Mouse (Mus musculus): ENCODE data around the gene Pnmt. TPM values are rescaled to one million over a fixed set of nuclear protein-coding genes. Genes with fewer than 3 reads are reported as not detected.

The Pnmt gene
- 0.08 TPM in 1 of 2 replicates, not detected in the other for polyA plus RNA-seq (2012; rRNA removed)

GRCm38 (mm10) chr11:98385638-98386585, at the start of gene Pnmt:
Pnmt (plus strand) TSS chr11:98386450.

DNA sequence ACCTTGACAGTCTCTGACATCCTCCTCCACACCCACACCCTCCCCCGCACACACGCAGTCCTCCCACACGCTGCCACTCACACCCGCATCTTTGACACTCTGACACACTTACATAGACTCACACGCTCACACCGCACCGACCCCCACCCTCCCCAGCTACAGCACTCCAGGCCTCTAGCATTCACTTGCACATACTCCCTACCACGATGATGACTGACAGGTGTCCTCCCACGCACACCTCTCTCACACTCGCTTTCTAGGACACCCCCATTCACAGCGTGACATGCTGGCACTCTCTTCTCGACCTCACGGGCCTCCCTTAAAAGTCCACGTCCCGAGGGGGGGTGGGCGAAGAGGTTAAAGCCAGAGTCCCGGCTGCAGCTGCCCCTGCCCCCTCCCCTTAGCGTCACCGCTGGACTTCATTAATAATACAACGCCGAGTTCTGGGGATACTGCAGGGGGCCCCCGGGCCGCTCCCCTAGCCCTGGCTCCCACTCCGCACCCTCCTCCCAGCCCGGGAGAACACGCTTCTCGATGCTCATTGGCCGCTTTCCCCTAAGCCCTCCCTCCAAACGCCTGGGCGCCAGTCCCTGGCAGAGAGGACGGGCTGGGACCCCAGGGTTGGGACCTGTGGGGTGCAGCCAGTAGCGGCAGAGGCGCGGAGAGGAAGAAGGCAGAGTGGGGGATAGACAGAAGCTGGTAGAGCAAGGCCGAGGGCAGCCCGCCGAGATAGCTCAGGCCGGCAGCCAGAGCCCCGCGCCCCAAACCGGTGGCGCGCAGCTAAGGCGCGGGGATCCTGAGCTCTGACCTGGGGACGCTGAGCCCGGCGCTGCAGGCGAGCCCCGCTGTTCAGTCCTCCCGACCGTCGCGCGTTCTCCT, 37.9 kb upstream of the Pnmt start, which contains the start of gene Ppp1r1b:
Gene Ppp1r1b, plus strand, starts transcription at position 322 of the 879 bp plus-strand sequence.

GRCm38 (mm10) chr11:98358161-98359083, 27.8 kb upstream of the Pnmt start, which contains the start of gene Stard3:
Stard3 (plus strand) TSS chr11:98358368.

DNA sequence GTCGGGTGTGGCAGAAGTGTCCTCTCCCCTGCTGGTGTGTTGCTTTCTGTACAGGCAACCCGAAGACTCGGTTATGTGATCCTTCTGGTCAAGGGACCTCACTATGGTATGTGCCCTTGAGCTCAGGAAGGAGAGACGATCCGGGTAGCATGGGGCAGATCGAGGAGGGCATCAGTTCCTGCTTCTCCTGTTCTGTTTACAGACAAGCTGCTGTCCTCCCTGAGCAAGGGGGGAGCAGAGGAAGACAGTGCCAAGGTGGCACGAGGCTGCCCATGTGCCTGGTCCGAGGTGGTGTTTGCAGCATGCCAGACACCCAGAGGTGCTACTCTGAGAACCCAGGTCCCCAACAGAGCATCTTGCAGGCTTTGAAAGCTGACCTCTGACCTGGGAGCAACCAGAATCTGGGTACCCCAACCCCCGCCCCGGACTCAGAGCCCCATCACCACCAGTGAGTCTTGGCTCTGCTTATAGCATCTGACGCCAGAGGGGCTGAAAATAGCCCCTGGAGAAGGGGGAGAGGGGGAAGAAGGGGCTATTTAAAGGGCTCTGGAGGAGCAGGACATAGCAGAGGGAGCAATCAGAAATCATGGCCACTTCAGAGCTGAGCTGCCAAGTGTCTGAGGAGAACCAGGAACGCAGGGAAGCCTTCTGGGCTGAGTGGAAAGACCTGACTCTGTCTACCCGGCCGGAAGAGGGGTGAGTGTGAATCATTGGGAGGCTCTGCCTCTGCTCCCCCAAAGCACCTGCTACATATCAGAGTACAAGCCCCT, 2.8 kb upstream of the Pnmt start, which contains the start of gene Tcap:
Gene Tcap, plus strand, starts transcription at position 551 of the 770 bp plus-strand sequence.

DNA sequence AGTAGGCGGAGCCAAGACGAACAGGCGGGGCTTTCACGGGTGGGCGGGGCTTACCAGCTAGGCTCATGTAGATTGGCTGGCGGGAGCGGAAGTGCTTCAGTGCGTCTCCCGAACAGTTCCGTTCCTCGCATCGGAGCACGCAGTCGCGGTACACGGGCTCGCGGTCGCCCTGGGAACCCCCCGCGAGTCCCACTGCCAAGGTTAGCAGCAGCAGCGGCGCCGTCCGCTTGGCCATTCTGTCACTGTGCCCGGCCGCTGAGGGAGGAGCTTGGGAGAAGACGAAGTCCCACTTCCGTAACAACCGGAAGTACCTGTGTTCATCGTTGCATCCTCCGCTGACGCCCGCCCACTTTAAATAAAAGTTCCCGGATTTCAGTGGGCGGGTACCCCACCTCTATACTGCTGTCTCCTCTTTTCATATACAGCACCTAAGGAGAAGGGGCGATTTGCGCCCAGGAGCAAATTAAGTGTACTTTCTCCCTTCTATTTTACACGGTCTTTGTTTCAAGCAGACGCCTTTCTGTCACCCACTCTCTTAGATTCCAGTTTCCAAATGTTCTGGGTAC, 14.0 kb downstream of the Pnmt start, which contains the start of gene Pgap3:
Gene Pgap3, minus strand, starts transcription at position 330 of the 566 bp plus-strand sequence.

DNA sequence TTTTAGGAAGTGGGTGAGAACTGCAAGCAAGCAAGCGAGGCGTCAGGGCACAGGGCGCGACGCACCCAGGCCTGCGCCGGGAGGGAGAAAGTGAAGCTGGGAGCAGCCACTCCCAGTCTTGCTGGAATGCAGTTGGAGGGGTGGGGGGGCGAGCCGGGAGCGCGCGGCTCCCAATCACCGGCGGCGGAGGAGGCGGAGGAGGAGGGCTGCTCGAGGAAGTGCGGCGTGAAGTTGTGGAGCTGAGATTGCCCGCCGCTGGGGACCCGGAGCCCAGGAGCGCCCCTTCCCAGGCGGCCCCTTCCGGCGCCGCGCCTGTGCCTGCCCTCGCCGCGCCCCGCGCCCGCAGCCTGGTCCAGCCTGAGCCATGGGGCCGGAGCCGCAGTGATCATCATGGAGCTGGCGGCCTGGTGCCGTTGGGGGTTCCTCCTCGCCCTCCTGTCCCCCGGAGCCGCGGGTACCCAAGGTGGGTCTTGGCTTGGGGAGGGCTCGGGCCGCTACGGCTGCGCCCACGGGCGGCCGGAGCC, 26.1 kb downstream of the Pnmt start, which contains the start of gene Erbb2:
Gene Erbb2, plus strand, starts transcription at position 198 of the 524 bp plus-strand sequence.

Other genes starting within 250 kb of the Pnmt start
- 3.8 and 4.8 TPM in 2 replicates for gene Fbxl20, start 236.0 kb upstream of the Pnmt start, polyA plus RNA-seq (2012; rRNA removed)
- 7.7 and 8.1 TPM in 2 replicates for gene Med1, start 193.2 kb upstream of the Pnmt start, polyA plus RNA-seq (2012; rRNA removed)
- gene Cdk12, start 183.4 kb upstream of the Pnmt start, polyA plus RNA-seq (2012; rRNA removed) = 9.2 and 11.4 TPM in 2 replicates
- gene Neurod2, start 56.8 kb upstream of the Pnmt start, polyA plus RNA-seq (2012; rRNA removed) = not detected in 2 replicates
- 2.5 and 3.4 TPM in 2 replicates for gene Ppp1r1b, start 38.0 kb upstream of the Pnmt start, polyA plus RNA-seq (2012; rRNA removed)
- 24.3 and 28.8 TPM in 2 replicates for gene Stard3, start 28.1 kb upstream of the Pnmt start, polyA plus RNA-seq (2012; rRNA removed)
- 0.22 TPM in 1 of 2 replicates, not detected in the other for gene Tcap, start 2.6 kb upstream of the Pnmt start, polyA plus RNA-seq (2012; rRNA removed)
- 3.2 and 3.8 TPM in 2 replicates for gene Pgap3, start 14.0 kb downstream of the Pnmt start, polyA plus RNA-seq (2012; rRNA removed)
- gene Erbb2, start 26.0 kb downstream of the Pnmt start, polyA plus RNA-seq (2012; rRNA removed) = 1.2 and 1.4 TPM in 2 replicates
- gene Mien1, start 52.5 kb downstream of the Pnmt start, polyA plus RNA-seq (2012; rRNA removed) = 47.0 and 54.6 TPM in 2 replicates
- gene Grb7, start 59.9 kb downstream of the Pnmt start, polyA plus RNA-seq (2012; rRNA removed) = 55.0 and 55.3 TPM in 2 replicates
- 1.1 TPM in 2 replicates for gene Ikzf3, start 159.6 kb downstream of the Pnmt start, polyA plus RNA-seq (2012; rRNA removed)
- gene Zpbp2, start 164.6 kb downstream of the Pnmt start, polyA plus RNA-seq (2012; rRNA removed) = 0.30 and 0.43 TPM in 2 replicates
- 27.8 and 29.1 TPM in 2 replicates for gene Ormdl3, start 200.9 kb downstream of the Pnmt start, polyA plus RNA-seq (2012; rRNA removed)
- gene Lrrc3c, start 211.8 kb downstream of the Pnmt start, polyA plus RNA-seq (2012; rRNA removed) = not detected in 2 replicates
- gene Gm12355, start 239.2 kb downstream of the Pnmt start, polyA plus RNA-seq (2012; rRNA removed) = 0.07 and 0.10 TPM in 2 replicates
- not detected in 2 replicates for gene Gsdma3, start 239.9 kb downstream of the Pnmt start, polyA plus RNA-seq (2012; rRNA removed)

Data from liver, embryonic 18 days (tissue).